In genomic region chr6:145075548-145076224, GRCm38 (mm10) we compare ENCODE assay signal across 8 mouse cellular contexts. TPM values are rescaled to one million over a fixed set of nuclear protein-coding genes. Genes with fewer than 3 reads are reported as not detected.
A peak's percentile ranks its signal among the peaks of the same experiment; 100 is the strongest.
DNase-seq lines count a peak whose midpoint lies in the region; ATAC-seq and TF ChIP-seq lines count a peak whose summit lies in the region.

Bcat1 (minus strand) TSS chr6:145076184.

- intact Hi-C loops in left cerebral cortex, postnatal 14 days (cut with DNase I): no loop called here

- H3K9me3 ChIP-seq in lung, embryonic 15.5 days: no peaks in the 10 kb centered on the region
- H3K9me3 ChIP-seq in embryonic facial prominence, embryonic 10.5 days: no peaks in the 10 kb centered on the region
- no peaks in the 10 kb centered on the region for H3K9me3 ChIP-seq in hindbrain, embryonic 10.5 days
- no peaks in the 10 kb centered on the region for H3K9me3 ChIP-seq in midbrain, embryonic 16.5 days (replicated peaks; ENCODE audit: control insufficient read depth, low read length, poor library complexity, severe bottlenecking)

- ATAC-seq in lung, embryonic 15.5 days (ENCODE audit: borderline replicate concordance, extremely low read depth, low FRiP score, low TSS enrichment): peak; percentile 63; the same call in 1 of the 2 replicates
- peak; percentile 78 for ATAC-seq in Patski
- peak; percentile 67 for ATAC-seq in midbrain, embryonic 16.5 days
- ATAC-seq in erythroid progenitor cell, adult 5-6 weeks (replicated peaks; ENCODE audit: low FRiP score, poor library complexity, severe bottlenecking): no peak

- H3K27me3 ChIP-seq in lung, embryonic 15.5 days: peaks cover 32% of the 10 kb centered on the region
- H3K27me3 ChIP-seq in Patski: no peaks in the 10 kb centered on the region
- no peaks in the 10 kb centered on the region for H3K27me3 ChIP-seq in embryonic facial prominence, embryonic 10.5 days (replicated peaks; ENCODE audit: low read depth, poor library complexity, severe bottlenecking)
- peaks cover 7% of the 10 kb centered on the region; the same call in 1 of the 2 replicates for H3K27me3 ChIP-seq in hindbrain, embryonic 10.5 days (ENCODE audit: insufficient read depth, poor library complexity, severe bottlenecking)
- no peaks in the 10 kb centered on the region for H3K27me3 ChIP-seq in midbrain, embryonic 16.5 days (ENCODE audit: control insufficient read depth, insufficient read depth, low read depth, low read length)

- in situ Hi-C loops in Patski (cut with MboI; ENCODE audit: low pct_unique_long_range_greater_than_20kb): loop anchor here (5.0 kb wide), 1 partner anchor 107 kb away; no protein-coding TSS in a partner anchor

- H3K4me1 ChIP-seq in lung, embryonic 15.5 days: peaks cover 14% of the 10 kb centered on the region
- H3K4me1 ChIP-seq in embryonic facial prominence, embryonic 10.5 days: peaks cover 29% of the 10 kb centered on the region
- H3K4me1 ChIP-seq in hindbrain, embryonic 10.5 days (replicated peaks): peaks cover 25% of the 10 kb centered on the region; the same call in 1 of the 2 replicates
- peaks cover 4% of the 10 kb centered on the region; the same call in 1 of the 2 replicates for H3K4me1 ChIP-seq in midbrain, embryonic 16.5 days (ENCODE audit: control insufficient read depth, insufficient read depth, low read length)

- H3K4me2 ChIP-seq in lung, embryonic 15.5 days: peak within 1 kb of the TSS; percentile 91
- peak within 1 kb of the TSS; percentile 79 for H3K4me2 ChIP-seq in midbrain, embryonic 16.5 days (ENCODE audit: low read length)

- DNase-seq in lung, postnatal 25 days (ENCODE audit: low spot score): no peak
- DNase-seq in Patski (ENCODE audit: low read depth, low spot score): no peak
- peak; percentile 83 for DNase-seq in embryonic facial prominence, embryonic 10.5 days (ENCODE audit: low spot score)
- DNase-seq in hindbrain, embryonic 10.5 days (ENCODE audit: low spot score): peak; percentile 82
- DNase-seq in left cerebral cortex, postnatal 14 days (ENCODE audit: low spot score in 2 of 2): peak; percentile 15 to 18

- TF ChIP-seq CTCF in Patski (IDR thresholded peaks at IDR 0.05): no peak

- peak within 1 kb of the TSS; percentile 40 for H3K4me3 ChIP-seq in lung, embryonic 15.5 days
- peak within 1 kb of the TSS; percentile 72 for H3K4me3 ChIP-seq in embryonic facial prominence, embryonic 10.5 days
- H3K4me3 ChIP-seq in hindbrain, embryonic 10.5 days: peak within 1 kb of the TSS; percentile 74
- peak within 1 kb of the TSS; percentile 48 for H3K4me3 ChIP-seq in midbrain, embryonic 16.5 days (ENCODE audit: low read depth, low read length)

- POLR2A ChIA-PET in Patski (lab: Charles Lee): interaction anchor here (1.1 kb wide), 2 partner anchors 135 to 1220 kb away, joined by 3 read pairs; partner anchors contain the start of genes Casc1 and Etfrf1

- H3K9ac ChIP-seq in lung, embryonic 15.5 days: peak within 1 kb of the TSS; percentile 17; the same call in 1 of the 2 replicates
- H3K9ac ChIP-seq in midbrain, embryonic 16.5 days (ENCODE audit: low read depth, low read length): peak within 1 kb of the TSS; percentile 64

- CTCF ChIA-PET in Patski (lab: Charles Lee): interaction anchor here (0.8 to 1.2 kb wide), 2 partner anchors 13 to 112 kb away, joined by 3 read pairs; no protein-coding TSS in a partner anchor

- H3K27ac ChIP-seq in lung, embryonic 15.5 days: no peak within 1 kb of the TSS
- peak within 1 kb of the TSS; percentile 90 for H3K27ac ChIP-seq in embryonic facial prominence, embryonic 10.5 days (replicated peaks)
- H3K27ac ChIP-seq in hindbrain, embryonic 10.5 days: peak within 1 kb of the TSS; percentile 92
- H3K27ac ChIP-seq in midbrain, embryonic 16.5 days (ENCODE audit: low read length): peak within 1 kb of the TSS; percentile 18; the same call in 1 of the 2 replicates

- WGBS in lung, embryonic 15.5 days: under 1% methylated on average over 39 of the region's 39 CpGs
- WGBS in embryonic facial prominence, embryonic 10.5 days: under 1% methylated on average over 39 of the region's 39 CpGs
- WGBS in hindbrain, embryonic 10.5 days: under 1% methylated on average over 39 of the region's 39 CpGs
- under 1% methylated on average over 39 of the region's 39 CpGs for WGBS in midbrain, embryonic 16.5 days

- H3K36me3 ChIP-seq in lung, embryonic 15.5 days: no peaks in the 10 kb centered on the region
- no peaks in the 10 kb centered on the region for H3K36me3 ChIP-seq in embryonic facial prominence, embryonic 10.5 days (replicated peaks)
- H3K36me3 ChIP-seq in hindbrain, embryonic 10.5 days: no peaks in the 10 kb centered on the region
- H3K36me3 ChIP-seq in midbrain, embryonic 16.5 days (ENCODE audit: control insufficient read depth, insufficient read depth, low read length): no peaks in the 10 kb centered on the region

RNA-seq across cellular contexts. Expression of gene Bcat1, which starts in this region (rescaled TPM):
- 7.5 and 7.9 TPM in 2 replicates for polyA plus RNA-seq in lung, embryonic 15.5 days (2015; fragmentation: Nextera tagmentation; extraction: Ambion mirVana)
- polyA plus RNA-seq in Patski (2021): 57.1 TPM
- 126 and 141 TPM in 2 replicates for polyA plus RNA-seq in embryonic facial prominence, embryonic 10.5 days (2016; fragmentation: Nextera tagmentation; extraction: Ambion mirVana)
- polyA plus RNA-seq in hindbrain, embryonic 10.5 days (2016; fragmentation: Nextera tagmentation; extraction: Ambion mirVana): 123 and 134 TPM in 2 replicates
- 10 to 100 TPM; 67.3 to 67.4 TPM for total RNA-seq in left cerebral cortex, postnatal 14 days (2021)
- 104 and 106 TPM in 2 replicates for polyA plus RNA-seq in midbrain, embryonic 16.5 days (2015; fragmentation: Nextera tagmentation; extraction: Ambion mirVana)
- total RNA-seq in erythroid progenitor cell, adult 5-6 weeks (2015; ENCODE audit: low replicate concordance): not detected in 2 replicates
- total RNA-seq in erythroid progenitor cell, adult 5-6 weeks (2017; ENCODE audit: low replicate concordance): 1.9 TPM in 1 of 2 replicates, not detected in the other

Comparison
In these comparisons a context has a peak if more than half of its experiments do, and no peak if none do; other contexts are left out.
1. RNA of gene Bcat1 (total RNA-seq): 67.3 to 67.4 TPM in left cerebral cortex, postnatal 14 days; 1.9 TPM in erythroid progenitor cell, adult 5-6 weeks; every median in the first group is over 10 times any median in the second.
2. DNase-seq: peak in embryonic facial prominence, embryonic 10.5 days (single experiment), hindbrain, embryonic 10.5 days (single experiment) and left cerebral cortex, postnatal 14 days (2 of 2); none in lung, postnatal 25 days (single experiment) and Patski (single experiment).
3. Peak in every context shown above with its lines, with median percentiles within 50 percentile points of each other: H3K4me3 ChIP-seq.